Mouse (Mus musculus) heart, postnatal 10 days (tissue): Measurements from ENCODE around the gene Gm12169. TPM values are rescaled to one million over a fixed set of nuclear protein-coding genes. Genes with fewer than 3 reads are reported as not detected.

ENCODE experiments used
- total RNA-seq, 2 experiments: library from RNA; stranded (reverse); gene quantifications; 2 replicates each; pipeline ENCODE4 v1.2.3; 2021

Gm12169 gene
- total RNA-seq, 2 experiments from 2014 or later = not detected

Other genes starting within 250 kb of the Gm12169 start
- 10 to 100 TPM; 29.5 to 35.3 TPM for gene Cyfip2, start 211.4 kb upstream of the Gm12169 start, total RNA-seq
- under 1 TPM; 0.50 to 0.86 TPM for gene Itk, start 134.7 kb upstream of the Gm12169 start, total RNA-seq
- gene Fam71b, start 127.7 kb upstream of the Gm12169 start, total RNA-seq = not detected
- 10 to 100 TPM; 18.8 to 19.0 TPM for gene Med7, start 87.3 kb upstream of the Gm12169 start, total RNA-seq
- gene Havcr2, start 69.3 kb upstream of the Gm12169 start, total RNA-seq = under 1 TPM; 0.22 TPM
- not detected for gene BC053393, start 47.3 kb downstream of the Gm12169 start, total RNA-seq
- gene Dppa1, start 105.0 kb downstream of the Gm12169 start, total RNA-seq = not detected
- not detected for gene Timd2, start 182.8 kb downstream of the Gm12169 start, total RNA-seq
- not detected for gene Havcr1, start 210.9 kb downstream of the Gm12169 start, total RNA-seq